Mouse (Mus musculus): ENCODE results near the gene Rnf217. TPM values are rescaled to one million over a fixed set of nuclear protein-coding genes. Genes with fewer than 3 reads are reported as not detected.

Rnf217 gene
- polyA plus RNA-seq, 1 experiment from 2014 or later, result 0.56 TPM

DNA sequence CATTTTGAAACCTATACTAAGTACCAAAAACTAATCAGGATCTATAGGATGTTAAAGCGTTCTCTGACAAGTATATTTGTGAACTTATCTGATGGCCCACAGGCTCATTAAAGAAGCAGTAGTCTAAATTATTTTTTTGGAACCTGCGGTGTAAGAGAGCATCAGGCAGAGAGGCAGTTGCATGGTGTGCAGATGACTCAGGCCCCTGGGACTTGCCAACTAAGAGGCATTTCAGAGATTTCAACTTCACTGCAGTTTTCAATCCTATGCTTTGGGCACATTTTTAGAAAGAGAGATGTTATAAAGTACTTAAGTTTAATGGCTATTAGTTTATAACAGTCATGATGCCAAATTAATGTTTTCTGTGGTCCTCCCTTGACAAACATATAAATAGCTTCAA, 73.9 kb downstream of the Rnf217 start:
- TF ChIP-seq EP300 (IDR thresholded peaks at IDR 0.05; ENCODE audit: low read depth) (no peak), CTCF (IDR thresholded peaks at IDR 0.05; ENCODE audit: low read depth) (no peak)
- no peak overlapping the region for H3K9ac ChIP-seq (replicated peaks)
- ATAC-seq (no peak), DNase-seq (no peak)
- peaks cover 2% of the 10 kb centered on the region; the same call in 1 of the 2 replicates for H3K4me1 ChIP-seq (ENCODE audit: insufficient read depth)
- H3K4me3 ChIP-seq (ENCODE audit: low read depth, low read length), result no peak overlapping the region
- no peaks in the 10 kb centered on the region for H3K9me3 ChIP-seq (ENCODE audit: low read length)
- no peak overlapping the region for H3K4me2 ChIP-seq (ENCODE audit: low read depth, low read length)
- H3K36me3 ChIP-seq (replicated peaks; ENCODE audit: insufficient read depth, low read length), result peaks cover 4% of the 10 kb centered on the region
- no peaks in the 10 kb centered on the region for H3K27me3 ChIP-seq (ENCODE audit: insufficient read depth, low read length)
- 75% methylated on average over 2 of the region's 2 CpGs for WGBS (ENCODE audit: insufficient replicate concordance)
- no peak overlapping the region for H3K27ac ChIP-seq (ENCODE audit: low read depth)

DNA sequence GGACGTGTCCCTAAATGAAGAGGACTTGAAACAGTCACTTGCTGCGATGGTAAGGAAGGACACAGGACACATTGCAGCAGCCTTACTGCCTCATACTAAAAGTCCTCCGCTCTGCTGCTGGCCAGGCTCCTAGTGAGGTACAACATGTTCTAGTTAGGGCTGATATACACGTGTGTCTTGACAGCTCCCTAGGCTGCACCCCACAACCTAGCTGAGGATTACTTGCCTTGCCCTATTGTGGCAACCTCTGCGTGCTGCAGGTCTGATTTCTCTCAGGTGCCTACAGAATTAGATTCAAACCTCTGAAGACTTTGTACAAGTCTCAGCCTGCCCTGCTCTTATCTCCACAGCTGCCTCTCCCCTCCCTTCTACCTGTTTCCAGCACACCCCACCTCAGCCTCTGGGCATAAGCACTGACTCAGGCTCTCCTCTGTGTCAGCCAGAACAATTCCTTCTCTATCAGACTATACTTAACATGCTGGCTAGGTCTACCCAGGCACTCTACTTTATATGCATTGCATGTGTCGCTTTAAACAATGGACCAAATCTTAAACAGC, 75.6 kb downstream of the Rnf217 start:
- Histone ChIP-seq H3K27ac (ENCODE audit: low read depth) (no peak overlapping the region), H3K4me3 (ENCODE audit: low read depth, low read length) (no peak overlapping the region), H3K36me3 (replicated peaks; ENCODE audit: insufficient read depth, low read length) (peaks cover 6% of the 10 kb centered on the region), H3K27me3 (ENCODE audit: insufficient read depth, low read length) (no peaks in the 10 kb centered on the region), H3K4me2 (ENCODE audit: low read depth, low read length) (no peak overlapping the region), H3K9ac (replicated peaks) (no peak overlapping the region), H3K4me1 (ENCODE audit: insufficient read depth) (peaks cover 2% of the 10 kb centered on the region; the same call in 1 of the 2 replicates), H3K9me3 (ENCODE audit: low read length) (no peaks in the 10 kb centered on the region)
- TF ChIP-seq CTCF (IDR thresholded peaks at IDR 0.05; ENCODE audit: low read depth) (no peak), EP300 (IDR thresholded peaks at IDR 0.05; ENCODE audit: low read depth) (no peak)
- ATAC-seq (no peak), DNase-seq (no peak)
- 78% methylated on average over 6 of the region's 6 CpGs for WGBS (ENCODE audit: insufficient replicate concordance)

DNA sequence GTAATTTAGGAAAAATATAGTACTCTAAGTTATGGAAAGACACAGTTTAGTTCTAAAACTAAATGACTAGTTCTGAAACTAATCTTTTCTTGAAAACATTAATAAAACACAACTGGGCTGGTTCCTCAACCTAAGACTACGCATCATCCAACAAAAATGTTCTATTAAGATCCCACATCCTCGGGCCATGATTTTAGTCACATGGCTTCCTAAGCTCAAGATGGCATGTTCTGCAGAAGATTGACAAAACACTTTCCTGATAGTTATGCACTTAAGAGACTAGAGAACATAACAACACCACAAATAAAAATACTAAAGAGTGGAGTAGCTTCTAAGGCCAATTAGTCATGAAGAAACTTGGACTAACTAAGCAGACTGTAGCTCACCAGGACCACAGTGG, 76.2 kb downstream of the Rnf217 start:
- WGBS (ENCODE audit: insufficient replicate concordance), result 87% methylated on average over 2 of the region's 2 CpGs
- no peak for TF ChIP-seq EP300 (IDR thresholded peaks at IDR 0.05; ENCODE audit: low read depth)
- no peak for TF ChIP-seq CTCF (IDR thresholded peaks at IDR 0.05; ENCODE audit: low read depth)
- H3K4me1 ChIP-seq (ENCODE audit: insufficient read depth), result peaks cover 2% of the 10 kb centered on the region; the same call in 1 of the 2 replicates
- no peak overlapping the region for H3K4me2 ChIP-seq (ENCODE audit: low read depth, low read length)
- no peak for DNase-seq
- H3K27ac ChIP-seq (ENCODE audit: low read depth), result no peak overlapping the region
- no peak overlapping the region for H3K4me3 ChIP-seq (ENCODE audit: low read depth, low read length)
- no peaks in the 10 kb centered on the region for H3K27me3 ChIP-seq (ENCODE audit: insufficient read depth, low read length)
- no peak overlapping the region for H3K9ac ChIP-seq (replicated peaks)
- H3K36me3 ChIP-seq (replicated peaks; ENCODE audit: insufficient read depth, low read length), result peaks cover 6% of the 10 kb centered on the region
- ATAC-seq, result no peak
- no peaks in the 10 kb centered on the region for H3K9me3 ChIP-seq (ENCODE audit: low read length)

DNA sequence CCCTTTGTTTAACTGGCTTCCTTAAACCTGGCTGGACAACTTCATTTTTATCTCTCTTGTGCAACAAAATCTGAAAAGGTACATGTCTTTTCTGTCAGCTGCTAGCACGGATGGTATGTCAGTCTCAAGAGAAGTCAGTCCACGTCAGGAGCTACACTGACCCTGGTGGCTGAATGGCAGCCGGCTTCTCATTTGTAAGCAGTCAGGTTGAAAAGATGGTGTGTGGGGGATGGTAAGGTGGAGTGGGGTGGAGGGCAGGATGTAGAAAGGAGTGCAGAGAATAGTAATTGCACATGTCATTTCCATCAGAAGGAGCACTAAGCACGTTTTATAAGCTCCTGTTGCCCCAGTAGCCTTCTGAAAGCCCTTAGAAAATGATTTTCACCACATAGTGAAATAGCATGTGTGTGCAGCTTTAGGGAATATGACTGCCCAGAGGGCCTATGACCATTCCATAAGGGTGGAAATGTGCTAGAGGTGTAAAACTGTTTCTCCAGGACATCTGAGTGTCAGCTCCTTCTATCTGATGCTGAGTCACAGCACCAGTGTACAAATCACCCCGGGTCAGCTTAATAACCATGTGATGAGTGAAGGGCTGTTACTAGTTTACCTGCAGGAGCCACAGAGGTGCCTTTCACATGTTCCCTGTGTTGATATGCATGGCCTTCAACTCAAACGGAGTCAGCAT, 80.5 kb downstream of the Rnf217 start:
- Histone ChIP-seq H3K4me2 (ENCODE audit: low read depth, low read length) (no peak overlapping the region), H3K36me3 (replicated peaks; ENCODE audit: insufficient read depth, low read length) (peaks cover 6% of the 10 kb centered on the region), H3K27ac (ENCODE audit: low read depth) (no peak overlapping the region), H3K9me3 (ENCODE audit: low read length) (no peaks in the 10 kb centered on the region), H3K4me1 (ENCODE audit: insufficient read depth) (peaks cover 3% of the 10 kb centered on the region; the same call in 1 of the 2 replicates), H3K9ac (replicated peaks) (no peak overlapping the region), H3K4me3 (ENCODE audit: low read depth, low read length) (no peak overlapping the region), H3K27me3 (ENCODE audit: insufficient read depth, low read length) (no peaks in the 10 kb centered on the region)
- ATAC-seq (no peak), DNase-seq (no peak)
- no peak for TF ChIP-seq EP300 (IDR thresholded peaks at IDR 0.05; ENCODE audit: low read depth)
- no peak for TF ChIP-seq CTCF (IDR thresholded peaks at IDR 0.05; ENCODE audit: low read depth)
- WGBS (ENCODE audit: insufficient replicate concordance), result 64% methylated on average over 6 of the region's 6 CpGs

DNA sequence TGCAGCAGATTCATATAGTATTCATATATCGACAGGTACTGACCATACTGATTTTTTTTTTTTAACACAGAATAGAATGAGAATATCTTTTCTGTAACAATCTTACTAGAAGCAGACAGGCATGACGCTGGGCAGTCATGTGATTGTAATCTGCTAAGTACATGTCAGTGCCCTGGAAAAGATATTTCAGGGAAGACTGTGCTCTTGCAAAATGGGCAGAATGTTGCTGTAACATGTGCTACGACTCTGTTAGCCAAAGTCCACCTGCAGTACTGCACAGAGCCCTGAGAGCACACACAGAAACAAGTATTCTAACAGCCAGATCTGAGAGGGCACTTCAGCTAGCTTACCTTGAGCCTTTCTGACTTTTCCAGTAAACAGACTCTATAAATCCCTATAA, 83.3 kb downstream of the Rnf217 start:
- WGBS (ENCODE audit: insufficient replicate concordance), result 53% methylated on average over 3 of the region's 3 CpGs
- ATAC-seq (peak; percentile 91), DNase-seq (no peak)
- peaks cover 3% of the 10 kb centered on the region; the same call in 1 of the 2 replicates for H3K4me1 ChIP-seq (ENCODE audit: insufficient read depth)
- H3K36me3 ChIP-seq (replicated peaks; ENCODE audit: insufficient read depth, low read length), result peaks cover 6% of the 10 kb centered on the region; the same call in 1 of the 2 replicates
- TF ChIP-seq EP300 (IDR thresholded peaks at IDR 0.05; ENCODE audit: low read depth) (no peak), CTCF (IDR thresholded peaks at IDR 0.05; ENCODE audit: low read depth) (no peak)
- H3K27ac ChIP-seq (ENCODE audit: low read depth), result peak overlapping the region; percentile 40; the same call in 1 of the 2 replicates
- H3K9ac ChIP-seq (replicated peaks), result no peak overlapping the region
- no peaks in the 10 kb centered on the region for H3K9me3 ChIP-seq (ENCODE audit: low read length)
- H3K4me3 ChIP-seq (ENCODE audit: low read depth, low read length), result no peak overlapping the region
- H3K27me3 ChIP-seq (ENCODE audit: insufficient read depth, low read length), result no peaks in the 10 kb centered on the region
- no peak overlapping the region for H3K4me2 ChIP-seq (ENCODE audit: low read depth, low read length)

DNA sequence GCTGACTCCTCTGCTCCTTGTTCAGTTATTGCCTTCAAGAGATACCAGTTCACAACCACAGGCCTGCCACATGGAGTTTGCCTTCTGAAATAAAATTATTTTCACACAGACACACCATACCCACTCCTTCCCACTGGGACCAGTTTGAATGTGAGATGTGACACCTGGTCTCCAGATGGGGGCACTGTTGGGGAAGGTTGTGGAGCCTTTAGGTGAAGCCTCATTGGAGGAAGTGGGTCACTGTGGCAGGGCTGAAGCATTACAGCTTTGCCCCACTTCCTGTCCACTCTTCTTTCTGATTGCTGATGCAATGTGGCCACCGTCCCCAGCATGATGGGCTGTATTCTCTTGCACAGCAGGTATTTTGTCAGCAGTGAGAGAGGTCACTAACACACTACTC, 89.6 kb downstream of the Rnf217 start:
- Histone ChIP-seq H3K4me2 (ENCODE audit: low read depth, low read length) (no peak overlapping the region), H3K9me3 (ENCODE audit: low read length) (no peaks in the 10 kb centered on the region), H3K27me3 (ENCODE audit: insufficient read depth, low read length) (no peaks in the 10 kb centered on the region), H3K4me1 (ENCODE audit: insufficient read depth) (no peaks in the 10 kb centered on the region), H3K27ac (ENCODE audit: low read depth) (no peak overlapping the region), H3K9ac (replicated peaks) (no peak overlapping the region), H3K36me3 (replicated peaks; ENCODE audit: insufficient read depth, low read length) (no peaks in the 10 kb centered on the region), H3K4me3 (ENCODE audit: low read depth, low read length) (no peak overlapping the region)
- ATAC-seq (peak; percentile 87), DNase-seq (peak; percentile 53)
- peak; percentile 59 for TF ChIP-seq CTCF (IDR thresholded peaks at IDR 0.05; ENCODE audit: low read depth)
- no peak for TF ChIP-seq EP300 (IDR thresholded peaks at IDR 0.05; ENCODE audit: low read depth)
- WGBS (ENCODE audit: insufficient replicate concordance), result 45% methylated on average over 1 of the region's 1 CpGs
